Mouse (Mus musculus) myocyte (in vitro differentiated cells): ENCODE measurements around the gene Stac2. TPM values are rescaled to one million over a fixed set of nuclear protein-coding genes. Genes with fewer than 3 reads are reported as not detected.

Experiments
- H3K27me3 ChIP-seq: one replicate; pipeline ENCODE4 v1.6.1; 2011; ENCODE audit not compliant: control insufficient read depth, insufficient read depth, insufficient read length
- H3K36me3 ChIP-seq: one replicate; pipeline ENCODE4 v1.6.1; 2011; ENCODE audit not compliant: control insufficient read depth, insufficient read depth
- H3K4me2 ChIP-seq: one replicate; pipeline ENCODE4 v1.6.1; 2011; ENCODE audit warnings: low read depth, control low read depth
- H3K4me3 ChIP-seq: one replicate; pipeline ENCODE4 v1.5.1; 2011; ENCODE audit warnings: mild to moderate bottlenecking, control low read depth, moderate library complexity
- H3K79me2 ChIP-seq: one replicate; pipeline ENCODE4 v1.6.1; 2011; ENCODE audit not compliant: control insufficient read depth, insufficient read depth
- H3ac ChIP-seq: one replicate; pipeline ENCODE4 v1.6.1; 2011; ENCODE audit not compliant: control insufficient read depth, insufficient read length
- CEBPB ChIP-seq: IDR thresholded peaks from 2 replicates; pipeline ENCODE4 v1.6.1; 2011; ENCODE audit warnings: mild to moderate bottlenecking, moderate library complexity; ENCODE audit not compliant: poor library complexity, insufficient read depth, severe bottlenecking
- E2F4 ChIP-seq: IDR thresholded peaks from one replicate; pipeline ENCODE4 v1.6.1; 2011; ENCODE audit warnings: mild to moderate bottlenecking, control low read depth, moderate library complexity; ENCODE audit not compliant: insufficient read depth
- MAX ChIP-seq: IDR thresholded peaks from one replicate; pipeline ENCODE4 v1.6.1; 2011; ENCODE audit warnings: low read depth, mild to moderate bottlenecking, control low read depth
- MYOD1 ChIP-seq, 3 experiments: IDR thresholded peaks; one replicate each; pipeline ENCODE4 v1.6.1; 2011; ENCODE audit warnings: control low read depth in 2 of 3, low read depth in 2 of 3, mild to moderate bottlenecking in 2 of 3, moderate library complexity in 1 of 3; ENCODE audit not compliant: insufficient read length in 2 of 3, control insufficient read depth in 1 of 3
- MYOG ChIP-seq, 3 experiments: IDR thresholded peaks; one replicate each; pipeline ENCODE4 v1.6.1; 2011; ENCODE audit warnings: control low read depth in 2 of 3, low read depth in 2 of 3, mild to moderate bottlenecking in 2 of 3; ENCODE audit not compliant: insufficient read length in 2 of 3, control insufficient read depth in 1 of 3, insufficient read depth in 1 of 3
- POLR2A ChIP-seq: IDR thresholded peaks from one replicate; pipeline ENCODE4 v1.6.1; 2011; ENCODE audit warnings: low read depth, mild to moderate bottlenecking, control low read depth, moderate library complexity; ENCODE audit not compliant: insufficient read length
- POLR2AphosphoS2 ChIP-seq: IDR thresholded peaks from one replicate; pipeline ENCODE4 v1.6.1; 2011; ENCODE audit warnings: low read depth, control low read depth; ENCODE audit not compliant: insufficient read length
- REST ChIP-seq: IDR thresholded peaks from one replicate; pipeline ENCODE4 v1.6.1; 2011; ENCODE audit warnings: mild to moderate bottlenecking, control low read depth, moderate library complexity; ENCODE audit not compliant: insufficient read depth, insufficient read length
- SRF ChIP-seq: IDR thresholded peaks from one replicate; pipeline ENCODE4 v1.6.1; 2011; ENCODE audit warnings: low read depth; ENCODE audit not compliant: control insufficient read depth, insufficient read length
- TCF12 ChIP-seq: IDR thresholded peaks from one replicate; pipeline ENCODE4 v1.6.1; 2011; ENCODE audit warnings: mild to moderate bottlenecking, control low read depth; ENCODE audit not compliant: poor library complexity, insufficient read depth, severe bottlenecking
- TCF3 ChIP-seq: IDR thresholded peaks from one replicate; pipeline ENCODE4 v1.6.1; 2011; ENCODE audit warnings: low read depth, control low read depth; ENCODE audit not compliant: insufficient read length
- USF1 ChIP-seq: IDR thresholded peaks from one replicate; pipeline ENCODE4 v1.6.1; 2011; ENCODE audit warnings: low read depth, mild to moderate bottlenecking, control low read depth, moderate library complexity
- polyA plus RNA-seq: library from polyadenylated mRNA; unstranded; fragments of >200 nt; fragmentation: generic; extraction: Trizol; gene quantifications from one replicate; pipeline ENCODE4 v1.2.1, GENCODE M21; 2012; ENCODE audit warnings: missing spikeins

The Stac2 gene
- polyA plus RNA-seq, 1 experiment = 41.7 TPM

- Histone ChIP-seq H3ac (no peak overlapping the region), H3K79me2 (no peaks in the 10 kb centered on the region), H3K4me3 (no peak overlapping the region), H3K27me3 (no peaks in the 10 kb centered on the region), H3K36me3 (peaks cover 10% of the 10 kb centered on the region), H3K4me2 (no peak overlapping the region)
- TF ChIP-seq MYOG (IDR thresholded peaks at IDR 0.05; ENCODE audit: control insufficient read depth in 1 of 3, insufficient read depth in 1 of 3, insufficient read length in 2 of 3, low read depth in 2 of 3) = no peak
- TF ChIP-seq TCF3 = no peak
- TF ChIP-seq USF1 = no peak
- TF ChIP-seq E2F4 = no peak
- no peak for TF ChIP-seq TCF12
- TF ChIP-seq CEBPB = no peak
- TF ChIP-seq MYOD1 (IDR thresholded peaks at IDR 0.05; ENCODE audit: control insufficient read depth in 1 of 3, insufficient read length in 2 of 3, low read depth in 2 of 3) = peak in 1 of 3 experiments; percentile 7
Observed at GRCm38 (mm10) chr11:98005076-98005475, 48.2 kb downstream of the Stac2 start.

GRCm38 (mm10) chr11:98004161-98004560, 49.1 kb downstream of the Stac2 start:
- H3ac ChIP-seq = no peak overlapping the region
- no peak for TF ChIP-seq TCF3
- TF ChIP-seq MYOD1 (IDR thresholded peaks at IDR 0.05; ENCODE audit: control insufficient read depth in 1 of 3, insufficient read length in 2 of 3, low read depth in 2 of 3) = no peak
- no peak for TF ChIP-seq TCF12
- no peak for TF ChIP-seq MYOG (IDR thresholded peaks at IDR 0.05; ENCODE audit: control insufficient read depth in 1 of 3, insufficient read depth in 1 of 3, insufficient read length in 2 of 3, low read depth in 2 of 3)
- H3K4me2 ChIP-seq = no peak overlapping the region
- peaks cover 9% of the 10 kb centered on the region for H3K36me3 ChIP-seq
- H3K79me2 ChIP-seq = no peaks in the 10 kb centered on the region
- no peak overlapping the region for H3K4me3 ChIP-seq
- H3K27me3 ChIP-seq = no peaks in the 10 kb centered on the region

GRCm38 (mm10) chr11:98003171-98003671, 50.0 kb downstream of the Stac2 start:
- no peak overlapping the region for H3K4me3 ChIP-seq
- H3ac ChIP-seq = no peak overlapping the region
- H3K4me2 ChIP-seq = no peak overlapping the region
- no peaks in the 10 kb centered on the region for H3K27me3 ChIP-seq
- H3K36me3 ChIP-seq = peaks cover 7% of the 10 kb centered on the region
- H3K79me2 ChIP-seq = no peaks in the 10 kb centered on the region
- TF ChIP-seq MYOG (IDR thresholded peaks at IDR 0.05; ENCODE audit: control insufficient read depth in 1 of 3, insufficient read depth in 1 of 3, insufficient read length in 2 of 3, low read depth in 2 of 3) (no peak), USF1 (no peak), MAX (no peak), TCF3 (no peak), POLR2AphosphoS2 (no peak), MYOD1 (IDR thresholded peaks at IDR 0.05; ENCODE audit: control insufficient read depth in 1 of 3, insufficient read length in 2 of 3, low read depth in 2 of 3) (no peak), TCF12 (no peak), SRF (no peak), E2F4 (no peak), REST (no peak), CEBPB (no peak), POLR2A (no peak)

DNA sequence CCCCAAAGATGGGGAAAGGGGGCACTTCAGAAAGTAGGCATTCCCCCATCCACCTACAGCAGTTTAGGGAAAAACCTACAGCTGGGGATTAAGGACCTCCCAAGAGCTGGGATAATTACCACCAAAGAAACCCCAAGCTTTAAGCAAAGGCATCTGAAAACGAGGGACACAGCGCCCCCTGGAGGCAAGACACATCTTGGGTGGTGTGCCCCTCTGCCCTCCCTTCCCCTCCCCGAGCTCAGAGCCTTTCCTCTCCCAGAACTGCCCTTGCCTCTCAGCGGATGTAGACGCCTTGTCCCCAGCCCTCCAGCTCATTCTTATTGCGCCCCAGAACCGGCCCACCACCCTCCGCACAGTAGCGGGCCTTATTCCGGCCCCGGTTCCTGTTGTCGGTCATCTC, 50.6 kb downstream of the Stac2 start:
- H3K4me3 ChIP-seq = no peak overlapping the region
- H3ac ChIP-seq = no peak overlapping the region
- H3K36me3 ChIP-seq = peaks cover 7% of the 10 kb centered on the region
- TF ChIP-seq POLR2A (no peak), POLR2AphosphoS2 (peak; percentile 64), CEBPB (no peak), MYOD1 (IDR thresholded peaks at IDR 0.05; ENCODE audit: control insufficient read depth in 1 of 3, insufficient read length in 2 of 3, low read depth in 2 of 3) (no peak), TCF12 (no peak), TCF3 (no peak), MYOG (IDR thresholded peaks at IDR 0.05; ENCODE audit: control insufficient read depth in 1 of 3, insufficient read depth in 1 of 3, insufficient read length in 2 of 3, low read depth in 2 of 3) (no peak), MAX (no peak)
- no peaks in the 10 kb centered on the region for H3K27me3 ChIP-seq
- H3K4me2 ChIP-seq = no peak overlapping the region
- no peaks in the 10 kb centered on the region for H3K79me2 ChIP-seq

DNA sequence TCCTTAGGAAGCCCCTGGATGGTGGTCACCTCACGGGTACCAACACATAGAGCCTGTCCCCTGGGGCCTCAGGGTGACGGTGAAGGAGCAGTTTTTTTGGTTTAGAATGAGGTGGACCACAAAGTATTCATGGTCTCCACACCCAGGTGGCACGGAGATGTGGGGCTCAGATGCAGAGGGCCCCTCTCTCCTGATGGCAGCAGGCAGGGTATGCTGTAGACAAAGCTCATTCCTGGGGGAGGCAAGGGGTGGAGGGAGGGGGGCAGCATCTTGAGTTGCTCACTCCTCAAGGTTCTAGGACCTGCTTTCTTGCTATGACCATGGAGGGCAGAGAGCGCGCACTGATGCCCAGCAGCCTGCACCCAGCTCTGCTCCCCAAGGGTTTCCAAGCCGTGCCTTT, 51.3 kb downstream of the Stac2 start:
- Histone ChIP-seq H3K27me3 (no peaks in the 10 kb centered on the region), H3K79me2 (no peaks in the 10 kb centered on the region), H3ac (no peak overlapping the region), H3K4me3 (no peak overlapping the region), H3K4me2 (no peak overlapping the region), H3K36me3 (peaks cover 7% of the 10 kb centered on the region)
- no peak for TF ChIP-seq MYOD1 (IDR thresholded peaks at IDR 0.05; ENCODE audit: control insufficient read depth in 1 of 3, insufficient read length in 2 of 3, low read depth in 2 of 3)
- no peak for TF ChIP-seq MAX
- TF ChIP-seq E2F4 = no peak
- no peak for TF ChIP-seq SRF
- TF ChIP-seq CEBPB = no peak
- TF ChIP-seq POLR2A = no peak
- no peak for TF ChIP-seq TCF12
- no peak for TF ChIP-seq REST
- no peak for TF ChIP-seq POLR2AphosphoS2
- TF ChIP-seq TCF3 = no peak
- no peak for TF ChIP-seq USF1
- no peak for TF ChIP-seq MYOG (IDR thresholded peaks at IDR 0.05; ENCODE audit: control insufficient read depth in 1 of 3, insufficient read depth in 1 of 3, insufficient read length in 2 of 3, low read depth in 2 of 3)
